ENCODE assay signal across 8 mouse cellular contexts in genomic region chr7:126487052-126487483, GRCm38 (mm10). TPM values are rescaled to one million over a fixed set of nuclear protein-coding genes. Genes with fewer than 3 reads are reported as not detected.
DNase-seq lines count a peak whose midpoint lies in the region; ATAC-seq and TF ChIP-seq lines count a peak whose summit lies in the region.

Gene Tufm, plus strand, starts transcription at chr7:126487361.

- under 1% methylated on average over 32 of the region's 32 CpGs for WGBS in heart, embryonic 14.5 days
- under 1% methylated on average over 32 of the region's 32 CpGs for WGBS in liver, embryonic 14.5 days (ENCODE audit: insufficient replicate concordance)
- WGBS in neural tube, embryonic 11.5 days: under 1% methylated on average over 32 of the region's 32 CpGs
- under 1% methylated on average over 32 of the region's 32 CpGs for WGBS in stomach, postnatal 0 days

- H3K9ac ChIP-seq in heart, embryonic 14.5 days (ENCODE audit: low read length): peak within 1 kb of the TSS; percentile 82
- peak within 1 kb of the TSS; percentile 77 for H3K9ac ChIP-seq in liver, embryonic 14.5 days (replicated peaks)
- peak within 1 kb of the TSS; percentile 53 for H3K9ac ChIP-seq in neural tube, embryonic 11.5 days (ENCODE audit: low read length)
- H3K9ac ChIP-seq in stomach, postnatal 0 days (ENCODE audit: low read length): peak within 1 kb of the TSS; percentile 77

- peaks cover 35% of the 10 kb centered on the region for H3K36me3 ChIP-seq in heart, embryonic 14.5 days (ENCODE audit: control insufficient read depth, insufficient read depth, low read length)
- peaks cover 12% of the 10 kb centered on the region for H3K36me3 ChIP-seq in liver, embryonic 14.5 days (replicated peaks; ENCODE audit: control insufficient read depth, insufficient read depth, low read depth)
- H3K36me3 ChIP-seq in neural tube, embryonic 11.5 days (ENCODE audit: control insufficient read depth, insufficient read depth, low read length): peaks cover 2% of the 10 kb centered on the region
- peaks cover 7% of the 10 kb centered on the region; the same call in 1 of the 2 replicates for H3K36me3 ChIP-seq in stomach, postnatal 0 days (ENCODE audit: control insufficient read depth, insufficient read depth, low read length)

- ATAC-seq in heart, embryonic 14.5 days (ENCODE audit: insufficient number of reproducible peaks, insufficient read depth, low FRiP score, low read depth): peak; percentile 89
- ATAC-seq in liver, embryonic 14.5 days (ENCODE audit: insufficient read depth): peak; percentile 83
- ATAC-seq in neural tube, embryonic 11.5 days (ENCODE audit: insufficient read depth, low FRiP score, low TSS enrichment): peak; percentile 88
- peak; percentile 90 for ATAC-seq in stomach, postnatal 0 days (ENCODE audit: low FRiP score, low TSS enrichment)

- H3K4me1 ChIP-seq in brown adipose tissue, adult 24 weeks (ENCODE audit: control insufficient read depth, insufficient read depth, insufficient read length, low read length): no peaks in the 10 kb centered on the region
- H3K4me1 ChIP-seq in heart, embryonic 14.5 days (ENCODE audit: control insufficient read depth in 2 of 2, insufficient read depth in 2 of 2, low read length in 2 of 2): peaks cover 0 to 11% of the 10 kb centered on the region in 2 experiments; a peak in 2 of 4 replicates
- H3K4me1 ChIP-seq in liver, embryonic 14.5 days (replicated peaks; ENCODE audit: control insufficient read depth in 2 of 2, insufficient read depth in 2 of 2, low read length in 1 of 2): peaks cover 10 to 12% of the 10 kb centered on the region in 2 experiments; a peak in 3 of 4 replicates
- peaks cover 8% of the 10 kb centered on the region; the same call in 1 of the 2 replicates for H3K4me1 ChIP-seq in neural tube, embryonic 11.5 days (ENCODE audit: control insufficient read depth, insufficient read depth, low read length)
- H3K4me1 ChIP-seq in stomach, postnatal 0 days (replicated peaks; ENCODE audit: control insufficient read depth, insufficient read depth): no peaks in the 10 kb centered on the region

- no peaks in the 10 kb centered on the region for H3K27me3 ChIP-seq in heart, embryonic 14.5 days (ENCODE audit: control insufficient read depth, insufficient read depth, low read length)
- H3K27me3 ChIP-seq in liver, embryonic 14.5 days (ENCODE audit: control insufficient read depth, insufficient read depth, low read length): no peaks in the 10 kb centered on the region
- H3K27me3 ChIP-seq in neural tube, embryonic 11.5 days (ENCODE audit: control insufficient read depth, insufficient read depth, low read length): no peaks in the 10 kb centered on the region
- H3K27me3 ChIP-seq in stomach, postnatal 0 days (ENCODE audit: control insufficient read depth, insufficient read depth, low read length): no peaks in the 10 kb centered on the region

- TF ChIP-seq EP300 in liver, embryonic 14.5 days (IDR thresholded peaks at IDR 0.05; ENCODE audit: low read depth): no peak
- TF ChIP-seq EP300 in stomach, postnatal 0 days (optimal IDR thresholded peaks at IDR 0.05): no peak

- peak; percentile 58 for TF ChIP-seq CTCF in liver, embryonic 14.5 days (IDR thresholded peaks at IDR 0.05; ENCODE audit: low read depth)
- peak; percentile 70 for TF ChIP-seq CTCF in stomach, postnatal 0 days (IDR thresholded peaks at IDR 0.05; ENCODE audit: low read depth)

- no peaks in the 10 kb centered on the region for H3K9me3 ChIP-seq in heart, embryonic 14.5 days (ENCODE audit: control insufficient read depth, low read length)
- no peaks in the 10 kb centered on the region for H3K9me3 ChIP-seq in liver, embryonic 14.5 days (ENCODE audit: control insufficient read depth, low read length)
- H3K9me3 ChIP-seq in neural tube, embryonic 11.5 days (ENCODE audit: control insufficient read depth, low read length): no peaks in the 10 kb centered on the region
- H3K9me3 ChIP-seq in stomach, postnatal 0 days (ENCODE audit: control insufficient read depth, low read length): no peaks in the 10 kb centered on the region

- peak within 1 kb of the TSS; percentile 84 for H3K4me3 ChIP-seq in brown adipose tissue, adult 24 weeks (ENCODE audit: insufficient read depth, low read depth, low read length)
- peak within 1 kb of the TSS; percentile 65 to 96 for H3K4me3 ChIP-seq in heart, embryonic 14.5 days (ENCODE audit: control insufficient read depth in 1 of 2, insufficient read depth in 1 of 2, low read depth in 1 of 2, low read length in 2 of 2)
- H3K4me3 ChIP-seq in liver, embryonic 14.5 days (ENCODE audit: insufficient read depth in 1 of 2, low read depth in 2 of 2, low read length in 2 of 2): peak within 1 kb of the TSS; percentile 63 to 95
- peak within 1 kb of the TSS; percentile 62 for H3K4me3 ChIP-seq in neural tube, embryonic 11.5 days (ENCODE audit: low read depth, low read length)
- peak within 1 kb of the TSS; percentile 56 for H3K4me3 ChIP-seq in stomach, postnatal 0 days (ENCODE audit: low read depth, low read length)

- H3K4me2 ChIP-seq in heart, embryonic 14.5 days (ENCODE audit: low read length): peak within 1 kb of the TSS; percentile 95
- H3K4me2 ChIP-seq in liver, embryonic 14.5 days (ENCODE audit: low read depth): peak within 1 kb of the TSS; percentile 63
- peak within 1 kb of the TSS; percentile 94 for H3K4me2 ChIP-seq in neural tube, embryonic 11.5 days (ENCODE audit: low read depth)
- peak within 1 kb of the TSS; percentile 82 for H3K4me2 ChIP-seq in stomach, postnatal 0 days (replicated peaks; ENCODE audit: low read depth)

- peak; percentile 85 for DNase-seq in CD4-positive, CD25-positive, alpha-beta regulatory T cell, adult 2 months (ENCODE audit: low read depth, low spot score)
- peak; percentile 87 for DNase-seq in fibroblast of lung, adult 2 months (ENCODE audit: low read depth)
- peak; percentile 97 to 99 for DNase-seq in kidney, postnatal 25 days
- peak; percentile 82 to 89 (median 85) for DNase-seq in liver, embryonic 14.5 days (ENCODE audit: low read depth in 3 of 3, low spot score in 3 of 3)
- peak; percentile 94 for DNase-seq in neural tube, embryonic 11.5 days (ENCODE audit: low spot score)
- peak; percentile 95 for DNase-seq in stomach, postnatal 0 days (ENCODE audit: low spot score)

- peak within 1 kb of the TSS; percentile 76 for H3K27ac ChIP-seq in brown adipose tissue, adult 24 weeks (replicated peaks; ENCODE audit: low read depth, low read length)
- peak within 1 kb of the TSS; percentile 50 to 85 for H3K27ac ChIP-seq in heart, embryonic 14.5 days (replicated peaks in 1 of 2; ENCODE audit: control insufficient read depth in 1 of 2, insufficient read depth in 1 of 2, low read depth in 2 of 2, low read length in 2 of 2)
- peak within 1 kb of the TSS; percentile 69 for H3K27ac ChIP-seq in liver, embryonic 14.5 days
- peak within 1 kb of the TSS; percentile 56; the same call in 1 of the 2 replicates for H3K27ac ChIP-seq in neural tube, embryonic 11.5 days (ENCODE audit: low read depth, low read length)
- peak within 1 kb of the TSS; percentile 70 for H3K27ac ChIP-seq in stomach, postnatal 0 days (replicated peaks)

RNA-seq across cellular contexts. Expression of gene Tufm, which starts in this region (rescaled TPM):
- polyA plus RNA-seq in brown adipose tissue, adult 24 weeks (2012; ENCODE audit: insufficient read depth, insufficient read length, missing spikeins): 184 and 254 TPM in 2 replicates
- polyA plus RNA-seq in heart, embryonic 14.5 days (2014; fragmentation: Nextera tagmentation; extraction: Ambion mirVana): 188 and 199 TPM in 2 replicates
- 44.6 and 67.8 TPM in 2 replicates for polyA plus RNA-seq in liver, embryonic 14.5 days (2012; rRNA removed)
- polyA plus RNA-seq in liver, embryonic 14.5 days (2014; fragmentation: Nextera tagmentation; extraction: Ambion mirVana): 73.2 and 82.9 TPM in 2 replicates
- polyA plus RNA-seq in neural tube, embryonic 11.5 days (2014; fragmentation: Nextera tagmentation; extraction: Ambion mirVana): 160 and 167 TPM in 2 replicates
- polyA plus RNA-seq in stomach, postnatal 0 days (2015; fragmentation: Nextera tagmentation; extraction: Ambion mirVana): 73.9 and 77.5 TPM in 2 replicates

Comparison
In these comparisons a context has a peak if more than half of its experiments do, and no peak if none do; other contexts are left out.
1. Peak in every context shown above with its lines: DNase-seq, ATAC-seq, H3K4me3 ChIP-seq and H3K27ac ChIP-seq.